ENCODE assay signal across 14 mouse cellular contexts in genomic region chr13:109280433-109280832, GRCm38 (mm10).
DNase-seq lines count a peak whose midpoint lies in the region; ATAC-seq lines count a peak whose summit lies in the region.
"Had no signal": no experiment of that assay in that cellular context is flagged by ENCODE, and none has a peak within 500 bp of the region (broad histone marks: within the 10 kb centered on the region; RNA-seq: fewer than 3 reads in every experiment).

No protein-coding gene starts in this region.

- WGBS in forebrain, embryonic 14.5 days = 80% methylated on average over 5 of the region's 5 CpGs
- WGBS in forebrain, embryonic 16.5 days = 77% methylated on average over 5 of the region's 5 CpGs

- no peak overlapping the region for H3K9ac ChIP-seq in forebrain, embryonic 14.5 days (ENCODE audit: low read length)
- H3K9ac ChIP-seq in forebrain, embryonic 16.5 days (replicated peaks; ENCODE audit: low read depth, low read length) = no peak overlapping the region
- H3K9ac ChIP-seq: forebrain, embryonic 13.5 days; limb, embryonic 15.5 days had no signal

- no peaks in the 10 kb centered on the region for H3K36me3 ChIP-seq in forebrain, embryonic 14.5 days (ENCODE audit: control insufficient read depth, insufficient read depth, low read length)
- H3K36me3 ChIP-seq in forebrain, embryonic 16.5 days (ENCODE audit: control insufficient read depth, insufficient read depth) = no peaks in the 10 kb centered on the region
- H3K36me3 ChIP-seq: limb, embryonic 15.5 days had no signal

- no peaks in the 10 kb centered on the region for H3K9me3 ChIP-seq in forebrain, embryonic 14.5 days (replicated peaks; ENCODE audit: control insufficient read depth, low read length)
- peaks cover 4% of the 10 kb centered on the region; the same call in 1 of the 2 replicates for H3K9me3 ChIP-seq in forebrain, embryonic 16.5 days (ENCODE audit: control insufficient read depth, low read length)
- H3K9me3 ChIP-seq: forebrain, embryonic 13.5 days; limb, embryonic 15.5 days had no signal

- 0 out of 2 replicates have a peak, but pooled peaks cover 2% of the 10 kb centered on the region for H3K4me1 ChIP-seq in forebrain, embryonic 14.5 days (ENCODE audit: control insufficient read depth, insufficient read depth, low read length)
- H3K4me1 ChIP-seq in forebrain, embryonic 16.5 days (replicated peaks; ENCODE audit: control insufficient read depth, insufficient read depth, low read length) = peaks cover 8% of the 10 kb centered on the region; the same call in 1 of the 2 replicates
- H3K4me1 ChIP-seq: forebrain, embryonic 13.5 days had no signal

- DNase-seq in forebrain, embryonic 14.5 days (ENCODE audit: low spot score) = peak; percentile 42
- DNase-seq in right cerebral cortex, adult 18-20 months = peak; percentile 43
- DNase-seq in right cerebral cortex, postnatal 25 days = no peak
- peak; percentile 53 for DNase-seq in layer of hippocampus, adult 9-11 months
- DNase-seq in kidney, postnatal 36 days = no peak
- no peak for DNase-seq in heart, adult 8-10 months (ENCODE audit: low spot score)
- DNase-seq: B cell, adult 2 months; kidney, adult 2 months; kidney, postnatal 14 days; thymus, postnatal 4 days had no signal

- H3K4me3 ChIP-seq in forebrain, embryonic 14.5 days (ENCODE audit: low read depth, low read length) = no peak overlapping the region
- H3K4me3 ChIP-seq in forebrain, embryonic 16.5 days (replicated peaks; ENCODE audit: low read length) = no peak overlapping the region
- H3K4me3 ChIP-seq: forebrain, embryonic 13.5 days; limb, embryonic 15.5 days had no signal

- H3K27me3 ChIP-seq in forebrain, embryonic 14.5 days (replicated peaks; ENCODE audit: control insufficient read depth, insufficient read depth, low read length) = no peaks in the 10 kb centered on the region
- H3K27me3 ChIP-seq in forebrain, embryonic 16.5 days (replicated peaks; ENCODE audit: control insufficient read depth, insufficient read depth, low read length) = no peaks in the 10 kb centered on the region
- H3K27me3 ChIP-seq: forebrain, embryonic 13.5 days; limb, embryonic 15.5 days had no signal

- no peak overlapping the region for H3K27ac ChIP-seq in forebrain, embryonic 14.5 days (ENCODE audit: low read depth, low read length)
- no peak overlapping the region for H3K27ac ChIP-seq in forebrain, embryonic 16.5 days (ENCODE audit: low read length)
- H3K27ac ChIP-seq: forebrain, embryonic 13.5 days; limb, embryonic 15.5 days had no signal

- H3K4me2 ChIP-seq in forebrain, embryonic 14.5 days (ENCODE audit: low read length) = no peak overlapping the region
- no peak overlapping the region for H3K4me2 ChIP-seq in forebrain, embryonic 16.5 days (ENCODE audit: low read length)
- H3K4me2 ChIP-seq: forebrain, embryonic 13.5 days; limb, embryonic 15.5 days had no signal

- no peak for ATAC-seq in forebrain, embryonic 14.5 days
- no peak for ATAC-seq in forebrain, embryonic 16.5 days
- ATAC-seq: activated CD4-positive, CD25-positive, alpha-beta regulatory T cell, adult 4 months; forebrain, embryonic 13.5 days had no signal

Comparison
In these comparisons a context has a peak if more than half of its experiments do, and no peak if none do; other contexts are left out.
1. DNase-seq: peak in forebrain, embryonic 14.5 days (single experiment), right cerebral cortex, adult 18-20 months (single experiment) and layer of hippocampus, adult 9-11 months (single experiment); none in right cerebral cortex, postnatal 25 days (single experiment), kidney, postnatal 36 days (0 of 2) and heart, adult 8-10 months (single experiment).